Mouse (Mus musculus): Measurements from ENCODE around the gene Atp5s.

- no peak for TF ChIP-seq CTCF (IDR thresholded peaks at IDR 0.05; ENCODE audit: insufficient read depth, low read length)
- no peak for TF ChIP-seq POLR2A (IDR thresholded peaks at IDR 0.05; ENCODE audit: borderline replicate concordance, extremely low read depth, low read depth, low read length)
Observed at GRCm38 (mm10) chr12:69704799-69705458, 19.8 kb upstream of the Atp5s start.

Measured in lung, adult 2 months (tissue).